Mouse (Mus musculus): ENCODE results near the gene Myh10. TPM values are rescaled to one million over a fixed set of nuclear protein-coding genes. Genes with fewer than 3 reads are reported as not detected.

The Myh10 gene
- total and polyA plus RNA-seq, 2 experiments from 2014 or later = 69.9 to 185 TPM

DNA sequence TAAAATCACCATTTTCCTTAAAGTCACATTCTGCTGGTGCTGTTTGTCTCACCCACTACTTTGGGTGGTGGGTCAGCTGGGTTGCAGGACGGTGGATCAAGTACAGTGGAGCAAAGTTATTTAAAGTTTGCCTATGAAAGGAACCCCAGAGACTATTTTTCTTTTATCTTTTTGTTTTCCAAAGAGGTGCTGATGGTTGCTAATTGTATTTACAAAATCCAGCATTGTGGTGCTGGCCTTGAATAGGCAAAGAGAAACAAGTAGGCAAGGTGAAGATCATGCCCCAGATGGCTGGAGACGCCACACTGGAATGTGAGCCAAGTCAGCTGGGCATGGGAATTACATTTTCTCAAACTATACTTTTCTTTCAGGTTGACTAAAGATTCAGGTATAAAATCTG, 51.3 kb downstream of the Myh10 start:
- Histone ChIP-seq H3K9ac (replicated peaks; ENCODE audit: low read length) (no peak overlapping the region), H3K36me3 (ENCODE audit: insufficient read depth, low read length) (peaks cover 8% of the 10 kb centered on the region; the same call in 1 of the 2 replicates), H3K4me1 (ENCODE audit: insufficient read depth, low read length) (0 out of 2 replicates have a peak, but pooled peaks cover 3% of the 10 kb centered on the region), H3K27ac (no peak overlapping the region), H3K9me3 (ENCODE audit: low read length) (no peaks in the 10 kb centered on the region), H3K27me3 (ENCODE audit: insufficient read depth, low read length) (no peaks in the 10 kb centered on the region), H3K4me3 (ENCODE audit: low read length) (no peak overlapping the region), H3K4me2 (ENCODE audit: low read depth, low read length) (no peak overlapping the region)
- ATAC-seq (no peak), DNase-seq (ENCODE audit: low spot score) (no peak)
- no peak for TF ChIP-seq CTCF (IDR thresholded peaks at IDR 0.05; ENCODE audit: low read depth)
- WGBS = 75% methylated on average over 2 of the region's 2 CpGs

DNA sequence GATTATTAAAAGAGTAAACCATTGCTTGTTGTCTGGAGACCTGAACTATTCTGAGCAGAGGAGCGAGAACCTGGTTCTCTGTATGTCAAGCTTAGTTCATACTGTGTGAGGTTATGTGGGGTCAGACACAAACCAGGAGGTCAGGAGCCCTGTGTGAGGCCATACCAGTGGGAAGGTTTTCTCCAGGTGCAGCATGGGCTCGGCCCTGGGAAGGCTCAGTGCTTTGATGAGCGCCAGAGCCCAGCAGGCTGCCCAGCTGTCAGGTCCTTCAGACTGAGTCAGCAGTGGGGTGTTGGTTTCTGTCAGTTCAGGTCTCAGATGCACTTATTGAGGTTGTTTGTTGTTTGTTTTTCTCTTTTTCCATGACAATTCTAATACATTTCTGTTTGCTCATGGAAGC, 52.8 kb downstream of the Myh10 start:
- no peaks in the 10 kb centered on the region for H3K9me3 ChIP-seq (ENCODE audit: low read length)

DNA sequence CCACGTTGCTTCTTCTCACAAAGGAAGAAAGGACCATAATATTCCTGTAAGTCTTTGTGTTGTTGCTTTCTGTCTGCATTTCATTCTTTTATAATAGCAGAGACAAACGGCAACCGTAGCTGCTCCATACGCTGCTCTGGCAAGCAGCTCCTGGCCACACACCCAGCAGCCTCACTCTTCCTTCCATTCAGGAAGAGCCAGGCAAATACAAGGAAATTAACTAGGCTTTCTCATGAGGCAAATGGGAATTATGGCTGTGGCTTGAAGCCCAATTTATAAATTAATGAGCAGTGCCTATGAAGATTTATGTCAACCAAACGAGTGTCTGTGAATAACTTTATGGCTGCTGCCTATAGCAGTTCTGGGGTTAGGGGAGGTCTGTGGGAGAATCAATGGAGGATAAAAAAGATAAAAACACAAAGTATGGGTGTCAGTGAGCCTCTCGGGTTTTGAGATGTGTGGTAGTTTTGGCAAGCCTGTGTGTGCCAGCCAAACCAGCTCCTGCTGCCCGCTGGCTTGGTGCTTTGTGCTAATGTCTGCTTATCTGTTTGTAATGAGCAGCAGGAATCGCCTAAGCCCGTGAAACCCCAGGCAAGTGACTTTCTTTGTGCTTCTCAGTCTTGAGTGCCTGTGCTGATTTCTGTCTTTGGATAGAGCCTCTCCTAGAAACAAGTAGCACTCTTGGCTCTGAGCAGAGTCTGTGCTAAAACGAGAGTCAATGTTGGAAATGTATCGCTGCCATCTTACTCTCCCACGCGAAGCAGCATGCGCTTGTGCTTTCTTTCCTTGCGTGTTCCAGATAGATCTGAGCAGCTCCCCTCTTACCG, 54.2 kb downstream of the Myh10 start:
- H3K36me3 ChIP-seq (ENCODE audit: insufficient read depth, low read length) = peaks cover 18% of the 10 kb centered on the region; the same call in 1 of the 2 replicates
- 0 out of 2 replicates have a peak, but pooled peaks cover 3% of the 10 kb centered on the region for H3K4me1 ChIP-seq (ENCODE audit: insufficient read depth, low read length)
- no peak overlapping the region for H3K4me3 ChIP-seq (ENCODE audit: low read length)
- no peaks in the 10 kb centered on the region for H3K27me3 ChIP-seq (ENCODE audit: insufficient read depth, low read length)
- TF ChIP-seq CTCF (IDR thresholded peaks at IDR 0.05; ENCODE audit: low read depth) = no peak
- H3K4me2 ChIP-seq (ENCODE audit: low read depth, low read length) = no peak overlapping the region; the same call in 1 of the 2 replicates
- ATAC-seq (peak; percentile 27; the same call in 1 of the 2 replicates), DNase-seq (ENCODE audit: low spot score) (peak; percentile 49)
- WGBS = 45% methylated on average over 16 of the region's 16 CpGs
- H3K27ac ChIP-seq = peak overlapping the region; percentile 54
- no peak overlapping the region for H3K9ac ChIP-seq (replicated peaks; ENCODE audit: low read length)
- H3K9me3 ChIP-seq (ENCODE audit: low read length) = no peaks in the 10 kb centered on the region

More for the DNA sequence above, 52.8 kb downstream of the Myh10 start:
- no peak overlapping the region for H3K27ac ChIP-seq
- ATAC-seq = no peak
- no peak overlapping the region for H3K4me2 ChIP-seq (ENCODE audit: low read depth, low read length)
- TF ChIP-seq CTCF (IDR thresholded peaks at IDR 0.05; ENCODE audit: low read depth) = no peak
- H3K4me3 ChIP-seq (ENCODE audit: low read length) = no peak overlapping the region
- 59% methylated on average over 3 of the region's 3 CpGs for WGBS
- no peaks in the 10 kb centered on the region for H3K27me3 ChIP-seq (ENCODE audit: insufficient read depth, low read length)
- peaks cover 13% of the 10 kb centered on the region; the same call in 1 of the 2 replicates for H3K36me3 ChIP-seq (ENCODE audit: insufficient read depth, low read length)
- DNase-seq (ENCODE audit: low spot score) = no peak
- H3K4me1 ChIP-seq (ENCODE audit: insufficient read depth, low read length) = 0 out of 2 replicates have a peak, but pooled peaks cover 3% of the 10 kb centered on the region
- H3K9ac ChIP-seq (replicated peaks; ENCODE audit: low read length) = no peak overlapping the region

DNA sequence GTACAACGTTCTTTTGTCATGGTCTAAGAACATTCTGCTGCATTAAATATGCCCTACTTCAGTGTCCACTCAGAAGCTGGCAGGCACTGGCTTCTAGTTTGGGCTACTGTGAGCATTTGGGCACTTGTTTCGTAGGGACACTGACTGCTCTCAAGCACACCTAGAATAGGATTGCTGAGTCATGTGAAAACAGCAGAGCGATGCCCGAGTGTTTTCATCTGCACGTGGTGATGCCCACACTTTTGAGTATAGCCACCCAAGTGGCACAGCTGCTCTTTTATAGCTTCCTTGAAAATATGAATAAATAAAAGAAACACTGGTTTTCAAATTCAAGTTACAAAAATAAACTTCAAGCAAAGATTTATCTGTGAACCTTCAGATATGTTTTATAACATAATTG, 56.8 kb downstream of the Myh10 start:
- Histone ChIP-seq H3K4me3 (ENCODE audit: low read length) (no peak overlapping the region), H3K4me1 (ENCODE audit: insufficient read depth, low read length) (0 out of 2 replicates have a peak, but pooled peaks cover 3% of the 10 kb centered on the region), H3K9ac (replicated peaks; ENCODE audit: low read length) (no peak overlapping the region), H3K4me2 (ENCODE audit: low read depth, low read length) (no peak overlapping the region), H3K9me3 (ENCODE audit: low read length) (no peaks in the 10 kb centered on the region), H3K36me3 (ENCODE audit: insufficient read depth, low read length) (peaks cover 18% of the 10 kb centered on the region; the same call in 1 of the 2 replicates), H3K27ac (no peak overlapping the region), H3K27me3 (ENCODE audit: insufficient read depth, low read length) (no peaks in the 10 kb centered on the region)
- 82% methylated on average over 5 of the region's 5 CpGs for WGBS
- TF ChIP-seq CTCF (IDR thresholded peaks at IDR 0.05; ENCODE audit: low read depth) = no peak
- DNase-seq (ENCODE audit: low spot score) = no peak
- no peak for ATAC-seq

DNA sequence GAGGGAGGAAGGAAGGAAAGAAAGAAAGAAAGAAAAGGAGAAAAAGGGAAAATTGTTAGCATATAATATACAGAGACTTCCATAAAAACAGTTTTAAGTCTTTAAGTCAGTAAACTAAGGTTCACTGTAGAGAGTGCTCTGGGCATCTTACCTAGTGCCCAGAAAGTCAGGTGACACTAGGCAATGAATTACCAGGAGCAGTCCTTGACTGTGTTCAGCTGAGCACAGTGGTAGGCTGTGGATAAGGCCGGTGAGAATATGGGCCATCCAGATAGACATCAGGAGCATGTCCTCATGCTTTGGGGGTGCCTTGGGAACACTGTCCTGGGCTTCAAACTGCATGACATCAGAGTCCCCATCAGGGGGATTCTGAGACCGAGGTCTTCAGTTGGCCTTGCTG, 58.8 kb downstream of the Myh10 start:
- DNase-seq (ENCODE audit: low spot score) (no peak), ATAC-seq (no peak)
- Histone ChIP-seq H3K27ac (no peak overlapping the region), H3K4me3 (ENCODE audit: low read length) (no peak overlapping the region), H3K36me3 (ENCODE audit: insufficient read depth, low read length) (peaks cover 18% of the 10 kb centered on the region; the same call in 1 of the 2 replicates), H3K9me3 (ENCODE audit: low read length) (no peaks in the 10 kb centered on the region), H3K4me1 (ENCODE audit: insufficient read depth, low read length) (0 out of 2 replicates have a peak, but pooled peaks cover 6% of the 10 kb centered on the region), H3K4me2 (ENCODE audit: low read depth, low read length) (no peak overlapping the region), H3K9ac (replicated peaks; ENCODE audit: low read length) (no peak overlapping the region), H3K27me3 (ENCODE audit: insufficient read depth, low read length) (no peaks in the 10 kb centered on the region)
- TF ChIP-seq CTCF (IDR thresholded peaks at IDR 0.05; ENCODE audit: low read depth) = no peak
- 76% methylated on average over 2 of the region's 2 CpGs for WGBS

DNA sequence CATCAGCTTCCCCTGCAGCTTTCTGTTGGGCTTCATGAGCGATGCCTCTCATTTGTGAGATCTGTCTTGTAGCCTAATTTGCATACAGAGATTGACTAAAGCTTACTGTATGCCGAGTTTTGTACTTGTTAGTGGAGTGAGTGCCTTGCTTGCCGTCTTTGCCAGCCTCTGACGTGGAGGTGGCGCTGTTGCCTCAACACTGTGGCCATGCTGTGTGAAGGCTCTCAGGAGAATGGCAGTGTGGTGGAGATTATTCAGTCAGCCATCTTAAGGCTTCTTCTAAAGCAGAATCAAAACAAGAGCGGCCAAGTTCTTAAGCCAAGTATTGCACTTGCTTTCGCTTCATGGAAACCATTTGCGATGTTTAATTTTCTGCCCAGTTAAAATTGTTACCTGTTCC, 59.6 kb downstream of the Myh10 start:
- no peak overlapping the region for H3K4me3 ChIP-seq (ENCODE audit: low read length)
- H3K9me3 ChIP-seq (ENCODE audit: low read length) = no peaks in the 10 kb centered on the region
- ATAC-seq = no peak
- no peak overlapping the region for H3K4me2 ChIP-seq (ENCODE audit: low read depth, low read length)
- TF ChIP-seq CTCF (IDR thresholded peaks at IDR 0.05; ENCODE audit: low read depth) = peak; percentile 59
- H3K36me3 ChIP-seq (ENCODE audit: insufficient read depth, low read length) = peaks cover 18% of the 10 kb centered on the region; the same call in 1 of the 2 replicates
- no peaks in the 10 kb centered on the region for H3K27me3 ChIP-seq (ENCODE audit: insufficient read depth, low read length)
- H3K9ac ChIP-seq (replicated peaks; ENCODE audit: low read length) = no peak overlapping the region
- WGBS = 66% methylated on average over 8 of the region's 8 CpGs
- peak; percentile 44 for DNase-seq (ENCODE audit: low spot score)
- 0 out of 2 replicates have a peak, but pooled peaks cover 3% of the 10 kb centered on the region for H3K4me1 ChIP-seq (ENCODE audit: insufficient read depth, low read length)
- no peak overlapping the region for H3K27ac ChIP-seq

Data from hindbrain, postnatal 0 days (tissue).